Mouse (Mus musculus) kidney, postnatal 36 days (tissue): ENCODE measurements at regions not wholly inside any gene's neighbourhood (a gene's known extent, or its start where the extent isn't known, plus 50 kb on each side); places are given as distances from the start of the nearest gene placed in this dataset.
A peak's percentile ranks its signal among the peaks of the same experiment; 100 is the strongest.

Experiments
- DNase-seq, 2 experiments: peaks; one replicate each; pipeline ENCODE4 v3.0.0; 2021 to 2022; ENCODE audit warnings: mixed read lengths in 2 of 2

GRCm38 (mm10) chr5:83533901-83534300 is 178.9 kb upstream of the Tecrl start:
- DNase-seq: no peak

GRCm38 (mm10) chr5:83518661-83519060 is 163.7 kb upstream of the Tecrl start:
- DNase-seq: no peak

GRCm38 (mm10) chr5:83484135-83484534 is 129.1 kb upstream of the Tecrl start:
- peak; percentile 10 to 48 for DNase-seq

GRCm38 (mm10) chr5:83440259-83440658 is 85.3 kb upstream of the Tecrl start:
- DNase-seq: peak; percentile 11 to 57

GRCm38 (mm10) chr5:83436510-83436909 is 81.5 kb upstream of the Tecrl start:
- DNase-seq: no peak

GRCm38 (mm10) chr5:83421708-83422107 is 66.7 kb upstream of the Tecrl start:
- DNase-seq: no peak

GRCm38 (mm10) chr5:83410221-83410620 is 55.2 kb upstream of the Tecrl start:
- no peak for DNase-seq

GRCm38 (mm10) chr5:83405266-83405954 is 50.4 kb upstream of the Tecrl start:
- DNase-seq: no peak
